Mouse (Mus musculus) CD8-positive naive resting alpha-beta T cell, adult 2 months (primary cell): ENCODE data around the gene Ppfibp1.

ENCODE experiments used
- DNase-seq, 2 experiments: peaks; one replicate each; pipeline ENCODE4 v3.0.0; 2022; ENCODE audit warnings: low read depth in 2 of 2, low spot score in 2 of 2

Gene Ppfibp1

GRCm38 (mm10) chr6:146881896-146882770 is 6.2 kb upstream of the Ppfibp1 start:
- DNase-seq, result no peak

DNA sequence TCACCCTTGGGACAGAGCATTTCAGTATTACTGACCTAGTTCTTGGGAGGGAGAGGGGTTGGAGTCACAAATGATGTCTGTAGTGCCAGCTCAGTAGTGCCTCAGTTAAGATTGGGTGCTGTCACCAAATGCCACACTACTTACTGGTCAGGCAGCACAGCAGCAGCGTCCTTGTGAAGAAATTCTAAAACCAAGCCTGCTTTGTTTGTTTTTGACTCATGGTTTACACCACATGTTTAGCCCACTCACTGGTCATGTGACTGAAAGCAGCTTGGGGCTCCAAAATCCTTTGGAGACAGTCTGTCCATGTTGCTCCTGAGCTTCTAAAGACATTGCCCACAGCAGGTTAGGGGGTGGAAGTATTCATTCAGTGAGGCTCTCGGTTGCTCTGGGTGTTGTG is 4.9 kb upstream of the Ppfibp1 start:
- no peak for DNase-seq

DNA sequence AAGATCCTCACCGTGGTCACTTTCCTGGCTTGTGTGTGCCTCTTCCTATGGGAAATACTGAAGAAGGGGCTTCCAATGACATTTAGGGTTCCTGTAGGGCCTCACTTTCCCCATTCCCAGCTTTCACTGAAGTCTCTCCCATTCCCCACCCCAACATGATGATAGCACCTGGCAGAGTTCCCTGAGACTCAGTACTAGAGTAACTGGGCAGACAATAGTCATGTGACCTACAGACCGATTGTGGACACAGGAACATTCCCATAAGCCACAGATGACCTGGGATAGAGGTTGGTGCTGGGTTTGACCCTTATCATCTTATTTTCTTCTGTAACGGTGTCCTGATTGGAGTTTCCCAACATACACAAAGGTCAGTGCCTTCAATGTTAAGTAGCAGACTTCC is 4.1 kb upstream of the Ppfibp1 start:
- DNase-seq, result no peak

DNA sequence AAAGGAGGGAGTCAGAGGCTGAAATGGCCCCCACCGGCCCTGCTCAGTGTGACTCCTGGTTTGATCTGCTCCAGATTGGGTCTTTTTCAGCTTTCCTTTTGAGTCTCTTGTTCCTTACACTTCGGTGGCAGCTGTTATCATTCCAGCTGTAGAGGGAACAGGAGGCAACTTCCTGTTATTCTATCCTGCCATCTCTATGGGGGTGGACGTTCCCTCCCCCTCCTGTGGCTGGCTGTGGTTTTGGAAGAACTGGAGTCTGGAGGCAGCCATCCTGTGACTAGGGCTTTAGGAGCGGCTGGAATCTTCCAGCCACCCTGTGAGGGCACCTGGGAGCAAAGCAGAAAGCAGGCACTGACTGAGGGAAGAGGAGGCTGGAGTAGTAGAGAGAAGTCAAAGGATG is 3.4 kb upstream of the Ppfibp1 start:
- DNase-seq, result no peak

GRCm38 (mm10) chr6:146888660-146889490 is 588 bp downstream of the Ppfibp1 start:
- DNase-seq, result peak in 1 of 2 experiments; percentile 2

DNA sequence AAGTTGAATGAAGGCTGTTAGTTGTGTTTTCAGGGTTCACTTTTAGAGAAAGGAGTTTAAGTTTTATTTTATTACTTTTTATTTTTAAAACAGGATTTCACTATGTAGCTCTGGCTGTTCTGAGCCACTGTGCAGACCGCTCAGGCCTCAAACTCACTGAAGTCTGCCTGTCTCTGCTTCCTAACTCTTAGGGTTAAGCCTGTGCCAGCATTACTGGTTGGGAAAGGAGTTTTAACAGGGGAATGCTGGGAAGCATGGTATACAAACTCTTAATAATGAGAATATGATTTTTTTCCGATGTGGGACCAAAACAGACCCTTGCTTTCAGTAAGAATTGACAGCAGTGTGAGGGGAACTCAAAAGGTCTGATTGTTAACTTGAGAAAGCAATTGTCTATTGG is 1.9 kb downstream of the Ppfibp1 start:
- no peak for DNase-seq

DNA sequence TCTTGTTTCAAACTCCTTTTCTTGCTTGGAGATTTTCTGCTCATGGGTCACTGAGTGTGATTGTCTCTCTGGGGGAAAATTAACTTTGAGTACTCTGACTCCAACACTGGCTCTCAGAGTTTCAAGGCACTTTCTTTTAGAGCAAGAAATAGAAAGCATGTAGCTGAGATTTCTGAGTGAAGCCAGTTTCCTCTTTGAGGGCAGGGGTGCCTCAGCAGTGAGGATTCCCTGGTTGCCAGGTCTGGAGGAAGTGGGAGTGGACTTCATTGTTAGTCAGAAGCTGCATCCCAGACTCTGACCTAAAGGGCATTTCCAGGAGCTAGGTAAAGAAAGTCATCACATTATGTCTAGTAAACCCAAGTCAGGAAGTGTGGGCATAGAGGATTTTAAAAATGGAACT is 2.3 kb downstream of the Ppfibp1 start:
- DNase-seq, result no peak

GRCm38 (mm10) chr6:146893890-146894289 is 5.6 kb downstream of the Ppfibp1 start:
- no peak for DNase-seq

- DNase-seq, result no peak
Measured at GRCm38 (mm10) chr6:146898709-146899108, 10.4 kb downstream of the Ppfibp1 start.

DNA sequence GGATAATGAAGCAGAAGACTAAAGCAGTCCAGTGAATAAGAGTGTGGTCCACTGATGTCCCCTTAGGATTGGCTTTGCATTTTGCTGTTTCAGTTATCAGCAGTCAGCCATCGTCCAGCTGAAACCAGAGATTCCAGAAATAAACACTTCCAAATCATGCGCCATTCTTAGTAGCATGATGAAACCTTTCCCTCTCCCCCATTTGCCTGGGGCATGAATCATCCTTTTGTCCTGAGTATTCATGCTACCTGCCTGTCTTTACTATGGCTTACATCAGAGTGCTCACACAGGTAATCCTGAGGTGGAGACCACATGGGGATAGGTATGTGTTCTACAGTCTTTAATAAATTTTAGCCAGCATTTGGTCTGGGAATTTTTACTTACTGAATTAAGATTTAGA is 11.4 kb downstream of the Ppfibp1 start:
- DNase-seq, result no peak

DNA sequence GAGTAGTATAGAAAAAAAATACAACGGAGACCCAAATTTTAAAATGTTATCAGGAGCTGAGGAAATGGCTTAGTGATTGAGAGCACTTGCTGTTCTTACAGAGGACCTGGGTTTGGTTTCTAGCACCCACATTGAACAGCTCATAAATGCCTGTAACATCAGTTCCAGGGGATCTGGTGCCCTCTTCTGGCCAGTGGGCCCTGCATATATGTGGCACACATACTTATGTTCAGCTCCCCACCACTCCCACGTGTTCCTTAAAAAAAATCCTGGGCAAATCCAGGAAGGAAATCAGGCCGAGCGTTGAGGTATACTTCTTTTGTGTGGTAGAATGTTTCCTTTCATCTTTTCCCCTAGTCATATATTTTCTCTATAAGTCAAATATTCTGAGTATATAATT is 13.6 kb downstream of the Ppfibp1 start:
- DNase-seq, result no peak

DNA sequence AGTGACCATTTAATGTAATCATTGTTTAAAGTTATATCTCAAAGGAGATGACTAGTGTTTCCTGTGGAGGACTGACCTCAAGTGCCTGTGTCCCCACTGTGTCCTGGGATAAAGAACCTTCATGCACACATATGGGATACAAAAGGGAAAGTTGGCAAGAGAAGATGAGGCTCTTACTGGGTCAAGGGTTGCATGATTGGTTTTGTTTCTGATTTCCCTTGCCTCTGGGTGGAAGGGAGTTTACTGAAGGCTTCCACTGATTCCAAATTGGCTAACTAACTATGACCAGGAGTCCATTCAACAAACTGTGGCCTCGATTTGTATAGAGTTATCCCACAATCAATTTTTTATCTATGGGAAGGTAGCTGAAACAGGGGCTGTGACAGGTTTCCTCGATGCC is 15.3 kb downstream of the Ppfibp1 start:
- DNase-seq, result no peak

DNA sequence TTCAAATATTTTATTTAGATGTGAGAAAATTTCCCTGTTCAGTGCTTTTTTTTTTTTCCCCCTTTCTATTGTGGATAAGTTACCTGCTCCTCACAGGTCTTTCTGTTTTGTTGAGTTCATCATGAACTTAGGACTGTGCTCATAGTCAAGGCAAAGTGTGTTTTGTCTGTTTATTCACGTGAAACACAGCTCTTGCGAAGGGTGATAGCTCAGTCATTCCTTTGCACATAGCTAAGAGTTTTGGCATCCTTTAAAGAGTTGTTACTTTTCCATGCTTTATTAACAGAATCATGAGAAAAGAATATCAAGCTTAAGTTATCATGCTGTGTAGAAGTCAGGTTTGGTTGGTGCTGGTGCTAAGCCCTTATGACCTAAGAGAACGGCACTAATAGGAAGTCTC is 16.4 kb downstream of the Ppfibp1 start:
- no peak for DNase-seq

GRCm38 (mm10) chr6:146906000-146906786 is 17.9 kb downstream of the Ppfibp1 start:
- DNase-seq, result no peak

DNA sequence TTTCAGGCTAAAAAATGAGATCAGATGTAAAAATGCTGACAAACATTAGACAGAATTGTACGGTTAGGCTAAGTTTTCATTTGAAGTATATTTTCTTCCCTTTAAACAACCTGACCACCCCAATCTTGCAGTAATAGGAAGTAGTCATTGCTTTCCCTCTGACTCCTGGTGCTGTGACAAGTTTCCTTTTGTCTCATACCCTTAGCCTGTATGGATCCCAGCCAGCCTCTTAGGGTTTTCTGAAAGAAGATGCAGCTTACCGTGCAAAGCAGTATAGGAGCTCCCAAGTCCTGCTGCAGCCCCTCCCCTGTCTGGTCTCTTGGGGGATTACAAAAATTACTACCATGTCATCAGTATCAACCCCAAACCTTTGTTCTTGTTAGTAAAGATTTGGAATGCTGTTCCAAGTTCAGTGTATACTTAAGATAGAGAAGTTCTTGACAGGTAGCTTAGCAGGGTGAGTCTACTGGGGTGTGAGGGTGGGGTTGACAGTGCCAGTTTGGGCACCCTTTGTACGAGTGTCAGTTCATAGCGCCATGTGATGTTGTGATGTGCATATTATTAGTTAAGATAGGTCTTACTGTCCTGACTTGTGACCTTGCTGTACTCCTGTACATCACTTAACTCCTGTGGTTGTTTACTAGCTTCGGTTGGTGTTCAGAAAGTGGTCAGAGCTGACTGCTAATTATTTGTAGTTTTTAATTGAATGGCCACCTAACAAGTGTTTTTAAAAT is 18.9 kb downstream of the Ppfibp1 start:
- no peak for DNase-seq

DNA sequence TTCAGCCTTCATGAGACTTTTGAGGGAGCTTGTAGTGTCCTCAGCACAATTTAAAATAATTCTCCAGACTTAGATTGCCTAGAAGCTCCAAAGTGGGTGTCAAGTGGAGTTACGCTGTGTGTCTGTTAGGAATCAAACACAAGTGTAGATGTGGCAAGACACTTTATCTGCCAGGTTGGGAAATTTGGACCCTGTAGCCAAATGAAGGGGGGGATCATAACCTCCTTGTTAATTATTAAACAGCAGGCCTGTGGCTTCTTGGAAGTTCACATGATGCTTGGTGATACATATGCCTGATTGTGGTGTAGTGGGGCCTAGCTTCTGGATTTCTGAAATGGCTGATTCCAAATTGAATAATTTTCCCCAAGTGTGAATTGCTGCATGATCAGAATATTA is 19.5 kb downstream of the Ppfibp1 start:
- DNase-seq, result no peak

GRCm38 (mm10) chr6:146908801-146909200 is 20.5 kb downstream of the Ppfibp1 start:
- DNase-seq, result no peak

DNA sequence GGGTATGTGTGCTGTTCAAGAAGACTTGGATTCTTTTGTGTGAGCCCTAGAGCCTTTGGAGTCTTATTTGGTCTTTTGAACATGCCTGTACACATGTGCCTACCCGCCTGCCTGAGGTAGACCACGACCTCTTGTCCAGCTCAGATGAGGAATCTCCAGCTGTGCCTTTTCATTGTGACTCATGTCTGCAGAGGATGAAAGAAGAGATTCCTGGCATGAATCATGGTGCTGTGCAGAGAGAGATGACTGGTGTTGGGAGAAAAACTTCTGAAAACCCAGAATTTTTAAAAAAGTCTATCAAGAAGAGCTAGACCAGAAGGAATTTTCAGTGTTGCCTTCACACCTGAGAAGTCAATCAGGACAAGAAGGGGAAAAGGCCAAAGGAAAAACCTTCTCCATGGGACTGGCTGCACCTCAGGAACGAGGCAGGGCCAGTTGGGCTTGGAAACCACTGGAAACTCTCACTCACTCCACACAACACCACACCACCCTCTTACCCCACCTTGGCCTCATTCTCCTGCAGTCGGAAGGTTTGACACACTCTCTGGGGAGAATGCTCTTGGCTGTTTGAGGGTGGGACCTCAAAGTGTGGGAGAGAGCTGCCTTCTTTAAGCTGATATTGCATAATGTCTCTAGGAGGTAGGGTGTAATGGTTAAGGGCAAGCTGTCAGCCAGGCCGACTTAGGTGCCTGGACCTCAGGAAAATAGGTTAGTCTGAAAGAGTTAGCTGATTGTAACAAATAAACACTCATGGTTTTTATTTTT is 21.6 kb downstream of the Ppfibp1 start:
- DNase-seq, result no peak

GRCm38 (mm10) chr6:146910801-146911200 is 22.5 kb downstream of the Ppfibp1 start:
- DNase-seq, result no peak

- no peak for DNase-seq
Measured at GRCm38 (mm10) chr6:146912835-146913488, 24.7 kb downstream of the Ppfibp1 start.
